Mouse (Mus musculus) kidney, adult 8-10 months (tissue): ENCODE data around the gene Vmn1r199.
"Not testable (repeated sequence)": the region's sequence is repeated elsewhere in the genome, so short reads cannot be mapped to it uniquely, and the experiment has no call there.

Experiments
- DNase-seq, 2 experiments: peaks; one replicate each; pipeline ENCODE4 v3.0.0; 2022

The Vmn1r199 gene

DNA sequence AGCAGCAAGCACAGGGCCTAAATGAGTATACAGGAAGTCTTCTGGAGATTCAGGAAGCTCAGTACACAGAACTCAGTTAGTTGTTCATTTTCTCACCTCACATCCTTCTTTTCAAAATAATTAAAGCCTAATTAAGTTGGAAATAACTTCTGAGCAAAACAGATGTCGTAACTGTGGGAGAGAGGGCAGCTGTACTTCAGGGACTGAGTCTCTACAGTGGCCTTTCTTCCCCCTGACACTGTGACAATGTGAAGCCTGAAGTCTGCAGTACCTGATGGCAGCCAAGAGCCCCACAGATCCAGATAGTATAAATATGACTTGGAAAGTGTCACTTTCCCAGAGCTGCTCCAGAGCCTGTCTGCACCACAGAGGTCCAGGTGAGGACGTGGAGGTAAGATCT, at the start of gene Vmn1r199:
Gene Vmn1r199 (plus strand): TSS at position 301 of the 400 bp plus-strand sequence.
- no peak for DNase-seq

DNA sequence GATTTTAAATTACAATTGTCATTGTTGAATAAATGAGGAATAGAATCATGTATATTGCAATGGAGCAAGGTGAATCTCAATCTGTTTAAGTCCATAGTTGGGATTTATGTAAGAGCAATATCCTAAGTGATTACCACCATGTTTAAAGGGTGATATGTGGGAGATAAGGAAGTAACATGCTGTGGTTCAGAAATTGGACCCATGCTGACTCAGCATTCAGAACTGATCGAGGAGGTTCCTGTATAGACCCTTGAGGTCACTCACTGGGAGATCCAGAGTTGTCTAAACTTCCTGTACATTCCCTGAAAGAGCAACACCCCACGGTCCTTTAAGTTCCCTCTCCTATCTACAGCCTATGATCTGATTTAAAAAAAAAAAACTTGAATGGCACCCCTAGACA, 46.3 kb upstream of the Vmn1r199 start:
- no peak for DNase-seq

DNA sequence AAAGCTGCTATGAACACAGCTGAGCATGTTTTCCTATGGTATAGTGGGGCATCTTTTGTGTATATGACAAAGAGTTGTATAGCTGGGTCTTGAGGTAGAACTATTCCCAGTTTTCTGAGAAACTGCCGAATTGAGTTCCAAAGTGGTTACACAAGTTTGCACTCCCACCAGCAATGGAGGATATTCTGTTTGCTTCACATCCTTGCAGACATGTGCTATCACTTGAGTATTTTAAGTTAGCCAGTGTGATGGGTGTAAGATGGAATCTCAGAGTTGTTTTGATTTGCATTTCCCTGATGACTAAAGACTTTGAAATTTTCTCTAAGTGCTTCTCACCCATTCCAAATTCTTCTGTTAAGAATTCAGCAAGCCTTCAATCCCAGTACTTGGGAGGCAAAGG, 44.1 kb upstream of the Vmn1r199 start:
- DNase-seq, result no peak

DNA sequence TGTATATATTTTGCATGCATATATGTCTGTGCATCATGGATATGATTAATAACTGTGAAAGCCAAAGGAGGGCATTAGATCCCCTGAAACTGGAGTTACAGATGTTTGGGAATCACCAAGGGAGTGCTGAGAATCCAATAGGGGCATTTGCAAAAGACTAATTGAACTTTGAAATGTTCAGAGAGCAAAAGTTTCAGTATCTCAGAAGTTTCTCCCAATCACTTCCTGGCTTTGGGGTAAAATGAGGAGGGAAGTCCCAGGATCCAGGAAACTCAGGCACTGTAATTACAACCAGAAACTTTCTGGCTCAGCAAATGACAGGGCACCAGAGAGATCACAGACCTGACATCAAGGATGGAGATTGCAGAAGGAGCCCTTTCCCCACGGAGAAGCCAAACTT, 29.6 kb upstream of the Vmn1r199 start, which contains the start of gene Vmn1r198:
Gene Vmn1r198 (plus strand): TSS at position 301 of the 400 bp plus-strand sequence.
- DNase-seq, result no peak

DNA sequence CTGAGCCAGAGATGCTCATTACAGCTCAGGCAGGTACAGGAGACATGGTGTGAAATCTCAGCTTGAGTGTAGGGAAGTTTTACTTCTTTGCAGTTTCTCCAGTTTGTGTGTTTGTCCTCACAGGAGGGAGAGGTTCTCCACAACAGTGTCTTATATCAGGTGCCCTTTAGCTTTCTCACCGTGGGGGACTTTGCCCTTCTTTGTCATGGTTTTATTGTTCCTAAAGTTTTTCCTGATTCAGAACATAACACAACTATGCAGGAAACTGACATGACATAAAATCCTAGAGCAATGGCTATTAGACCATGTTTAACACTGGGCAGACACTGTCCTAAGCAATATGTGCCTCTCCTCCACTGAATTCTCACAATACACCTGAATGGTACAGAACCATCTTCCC, 28.8 kb upstream of the Vmn1r199 start:
- no peak for DNase-seq

DNA sequence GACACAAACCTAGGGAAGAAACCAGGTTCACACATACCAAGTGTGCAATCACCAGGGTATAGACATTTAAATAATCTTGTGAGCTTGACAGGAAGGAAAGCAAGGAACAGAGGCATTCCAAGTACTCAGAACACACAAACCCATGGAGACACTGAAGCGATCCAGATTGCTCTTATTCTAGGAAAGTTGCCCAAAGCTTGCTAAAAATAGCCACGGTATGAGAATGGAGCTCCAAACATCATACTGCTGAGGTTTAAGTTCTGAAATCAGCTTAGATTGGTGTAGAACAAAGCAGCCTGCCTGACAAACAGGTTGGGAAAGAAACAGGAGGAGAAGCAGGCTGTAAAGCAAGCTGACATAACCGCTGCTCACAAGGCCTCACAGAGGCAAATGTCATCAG, 1.5 kb downstream of the Vmn1r199 start:
- DNase-seq, result not testable (repeated sequence)

DNA sequence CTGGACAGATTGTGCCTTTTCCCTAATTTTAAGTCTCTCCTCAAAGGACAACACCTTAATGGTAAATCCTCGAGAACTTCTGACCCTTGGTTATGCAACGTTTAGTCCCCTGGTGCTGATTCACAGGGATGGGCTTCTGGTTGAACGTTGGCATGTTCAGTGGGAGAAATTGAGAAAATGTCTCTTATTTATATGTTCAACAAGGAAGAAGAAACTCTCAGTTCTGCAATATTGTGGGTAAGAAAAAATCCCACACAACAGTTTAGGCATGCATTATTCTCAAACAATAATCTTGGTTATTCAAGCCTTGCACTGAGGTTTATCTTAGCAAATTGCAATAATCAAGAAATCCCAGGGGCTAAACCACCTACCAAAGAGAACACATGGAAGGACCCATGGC, 3.8 kb downstream of the Vmn1r199 start:
- DNase-seq, result no peak

DNA sequence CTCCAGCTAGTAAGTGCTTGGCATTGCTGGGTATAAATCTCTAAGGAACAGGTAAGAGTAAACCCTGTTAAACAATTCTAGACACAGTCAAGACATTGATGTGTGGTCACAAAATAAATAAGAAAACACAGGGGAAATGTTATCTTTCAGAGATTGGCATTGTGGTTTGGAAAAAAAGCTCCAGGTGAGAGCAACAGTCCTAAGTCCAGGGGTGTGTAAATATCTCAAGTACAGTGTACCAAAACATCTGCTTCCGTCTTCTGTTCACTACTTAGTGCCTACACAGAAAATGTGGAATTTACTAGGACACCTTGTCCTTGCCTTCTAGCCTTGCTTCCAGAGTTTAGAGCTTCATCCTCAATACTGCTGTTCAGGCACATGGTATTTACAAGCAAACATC, 7.4 kb downstream of the Vmn1r199 start:
- no peak for DNase-seq

DNA sequence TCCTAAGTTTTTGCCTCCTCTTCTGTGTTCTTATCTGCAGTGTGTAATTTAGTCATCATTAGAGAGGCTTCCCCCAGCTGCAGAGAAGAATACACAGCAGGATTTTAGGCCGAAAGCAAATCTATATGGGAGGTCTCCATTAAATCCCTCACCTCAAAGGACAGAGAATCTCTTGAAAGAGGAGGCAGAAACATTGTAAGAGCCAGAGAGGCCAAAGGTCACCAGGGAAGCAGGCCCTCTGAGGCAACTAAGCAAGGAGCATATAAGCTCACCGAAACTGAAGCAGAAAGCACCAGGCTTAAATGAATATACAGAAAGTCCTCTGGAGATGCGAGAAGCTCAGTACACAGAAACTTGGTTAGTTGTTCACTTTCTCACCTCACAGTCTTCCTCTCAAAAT, 10.5 kb downstream of the Vmn1r199 start, which contains the start of gene Vmn1r200:
Gene Vmn1r200 (plus strand): TSS at position 301 of the 400 bp plus-strand sequence.
- no peak for DNase-seq

DNA sequence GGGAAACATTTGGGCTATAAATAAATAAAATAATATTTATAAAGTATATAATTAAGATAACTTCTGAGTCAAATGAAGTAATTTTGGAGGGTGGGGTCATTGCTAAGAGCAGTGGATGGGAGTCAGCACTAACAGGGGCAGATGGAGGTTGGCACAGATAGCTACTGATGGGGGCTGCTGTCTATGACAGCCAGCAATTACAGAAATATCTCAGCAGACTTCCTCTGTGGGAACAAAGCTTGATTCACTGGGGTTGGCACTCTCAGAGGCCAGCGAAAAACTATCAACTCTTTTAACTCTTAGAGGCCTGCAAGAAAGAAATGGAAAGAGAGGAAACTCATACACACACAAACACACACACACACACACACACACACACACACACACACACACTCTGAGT, 23.4 kb downstream of the Vmn1r199 start:
- DNase-seq, result no peak
